19 mouse cellular contexts compared by ENCODE assay signal in genomic region chr17:15799195-15799793, GRCm38 (mm10).
"Had no signal": no experiment of that assay in that cellular context is flagged by ENCODE, and none has a peak within 500 bp of the region (broad histone marks: within the 10 kb centered on the region; RNA-seq: fewer than 3 reads in every experiment).

No protein-coding gene starts in this region.

- DNase-seq: kidney, adult 18-20 months; kidney, adult 9 months; kidney, postnatal 14 days; kidney, postnatal 4 days; left cerebral cortex, postnatal 4 days; liver, postnatal 0 days; lung, embryonic 14.5 days; retina, postnatal 1 day; right cerebral cortex, postnatal 25 days; spleen, adult 18-20 months; thymus, postnatal 25 days had no signal

- H3K27me3 ChIP-seq: limb, embryonic 12.5 days; limb, embryonic 15.5 days; stomach, embryonic 15.5 days had no signal

- H3K4me3 ChIP-seq: limb, embryonic 12.5 days; limb, embryonic 15.5 days; stomach, embryonic 15.5 days had no signal

- H3K27ac ChIP-seq: limb, embryonic 12.5 days; limb, embryonic 15.5 days; liver, embryonic 14.5 days; macrophage; stomach, embryonic 15.5 days had no signal

- ATAC-seq: intestine, embryonic 16.5 days; liver, postnatal 0 days; lung, postnatal 0 days had no signal

- H3K4me2 ChIP-seq: limb, embryonic 12.5 days; limb, embryonic 15.5 days; liver, embryonic 11.5 days; lung, embryonic 14.5 days; stomach, embryonic 15.5 days had no signal

- H3K9me3 ChIP-seq: limb, embryonic 12.5 days; limb, embryonic 15.5 days; stomach, embryonic 15.5 days had no signal

- H3K9ac ChIP-seq: limb, embryonic 12.5 days; limb, embryonic 15.5 days; liver, embryonic 14.5 days; liver, postnatal 0 days; lung, embryonic 14.5 days; stomach, embryonic 15.5 days had no signal

- H3K4me1 ChIP-seq: limb, embryonic 12.5 days; limb, embryonic 15.5 days; stomach, embryonic 15.5 days had no signal

- H3K36me3 ChIP-seq: limb, embryonic 12.5 days; limb, embryonic 15.5 days; stomach, embryonic 15.5 days had no signal
